Mouse (Mus musculus) lung, postnatal 25 days (tissue): ENCODE measurements around the gene Rrm1.
A peak's percentile ranks its signal among the peaks of the same experiment; 100 is the strongest.
"Not testable (repeated sequence)": the region's sequence is repeated elsewhere in the genome, so short reads cannot be mapped to it uniquely, and the experiment has no call there.

ENCODE experiments used
- DNase-seq: peaks from one replicate; pipeline ENCODE4 v3.0.0; 2022; ENCODE audit warnings: low spot score

The Rrm1 gene

DNA sequence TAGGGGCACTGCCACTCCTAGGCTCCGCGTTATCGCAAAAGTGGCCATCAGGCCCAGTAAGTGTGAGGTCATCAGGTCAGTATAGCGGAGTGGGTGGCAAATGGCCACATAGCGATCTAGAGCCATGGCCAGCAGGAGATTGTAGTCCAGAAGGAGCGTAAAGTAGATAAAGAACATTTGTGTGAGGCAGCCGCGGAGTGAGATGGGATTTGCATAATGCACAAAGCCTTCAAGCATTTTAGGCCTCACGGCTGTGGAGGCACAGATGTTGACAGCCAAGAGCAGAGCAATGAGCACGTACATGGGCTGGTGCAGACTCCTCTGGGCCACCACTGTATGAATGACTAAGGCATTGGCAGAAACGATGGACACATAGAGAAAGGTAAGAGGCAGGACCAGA lies 35.9 kb downstream of the Rrm1 start:
- no peak for DNase-seq

DNA sequence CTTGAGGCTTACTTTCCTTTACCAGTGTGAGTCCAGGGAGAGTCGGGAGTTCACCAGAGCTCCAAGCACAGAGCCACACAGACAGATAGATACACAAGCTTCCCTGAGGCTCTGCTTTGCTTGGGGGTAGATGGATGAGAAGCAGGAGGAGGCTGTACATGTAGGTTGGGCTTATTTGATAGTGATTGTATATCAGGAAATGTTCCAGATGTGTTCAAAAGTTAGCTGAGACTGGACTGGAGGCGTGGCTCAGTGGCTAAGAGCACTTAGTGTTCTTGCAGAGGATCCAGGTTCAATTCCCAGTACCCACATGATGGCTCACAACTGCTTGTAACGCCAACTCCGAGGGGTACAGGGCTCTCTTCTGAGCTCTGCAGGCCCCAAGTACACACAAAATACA lies 36.9 kb downstream of the Rrm1 start:
- DNase-seq = no peak

DNA sequence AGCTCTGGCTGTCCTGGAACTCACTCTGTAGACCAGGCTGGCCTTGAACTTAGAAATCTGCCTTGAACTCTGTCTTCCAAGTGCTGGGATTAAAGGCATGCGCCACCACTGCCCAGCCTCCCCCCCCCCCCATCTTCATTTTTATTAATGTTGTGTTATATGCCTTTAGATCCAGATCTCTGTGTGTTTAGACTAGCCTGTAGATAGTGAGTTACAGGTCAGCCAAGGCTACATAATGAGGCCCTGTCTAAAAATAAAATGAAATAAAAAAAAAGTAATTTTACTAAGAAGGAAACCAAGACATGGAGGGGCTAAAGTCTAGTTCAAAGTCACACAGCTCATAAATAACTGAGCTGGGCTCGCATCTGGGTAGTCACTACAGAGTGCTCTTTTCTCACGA lies 37.4 kb downstream of the Rrm1 start:
- no peak for DNase-seq

DNA sequence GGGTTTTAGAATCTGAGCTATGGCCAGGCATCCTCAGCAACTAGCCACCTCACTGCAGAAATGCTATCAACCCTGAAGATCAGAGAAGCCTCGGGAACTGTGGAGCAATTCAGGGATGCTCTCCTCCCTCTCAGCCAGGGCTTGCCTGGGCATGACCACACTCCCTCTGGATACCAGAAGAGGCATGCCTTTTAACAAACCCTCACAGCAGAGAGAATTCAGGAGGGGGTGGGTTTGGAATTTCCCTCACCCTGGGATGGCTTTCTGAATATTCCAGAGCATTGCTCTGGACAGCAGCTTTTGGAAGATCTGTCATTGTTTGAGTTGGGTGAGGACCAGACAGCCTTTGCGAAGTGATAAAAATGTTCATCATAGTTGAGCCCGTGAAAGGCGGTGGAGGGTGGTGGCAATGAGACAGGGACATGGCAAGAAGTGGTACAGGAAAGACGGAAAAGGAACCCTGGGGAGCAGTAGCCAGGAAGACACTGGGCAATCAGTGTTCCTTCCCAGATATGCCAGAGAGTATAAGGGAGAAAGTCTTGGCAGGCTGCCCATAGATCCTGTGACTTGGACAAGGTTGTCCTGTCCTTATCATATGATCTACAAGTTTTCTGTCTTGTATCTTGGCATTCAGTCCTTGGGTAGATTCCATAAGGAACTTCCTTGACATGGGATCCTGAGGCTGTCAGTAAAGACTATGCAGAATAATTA lies 38.0 kb downstream of the Rrm1 start:
- DNase-seq = peak; percentile 62

DNA sequence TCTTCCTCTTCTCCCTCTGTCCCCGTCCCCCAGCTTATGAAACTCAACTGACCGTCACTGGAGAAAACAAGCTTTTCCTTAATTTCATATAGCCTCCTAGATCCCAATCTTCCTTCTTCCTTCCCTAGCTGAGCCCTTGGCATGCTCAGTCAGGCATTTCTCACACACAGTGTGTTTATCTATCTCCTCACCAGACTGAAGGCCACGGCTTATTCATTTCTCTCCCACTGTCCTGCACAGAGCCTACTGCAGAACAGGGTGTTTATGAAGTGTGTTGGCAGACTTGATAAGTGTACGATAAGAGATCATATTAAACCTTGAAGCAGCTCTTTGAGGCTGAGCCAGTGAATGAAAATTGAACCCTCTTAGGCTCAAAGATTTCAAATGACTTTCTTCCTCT lies 39.3 kb downstream of the Rrm1 start:
- DNase-seq = no peak

DNA sequence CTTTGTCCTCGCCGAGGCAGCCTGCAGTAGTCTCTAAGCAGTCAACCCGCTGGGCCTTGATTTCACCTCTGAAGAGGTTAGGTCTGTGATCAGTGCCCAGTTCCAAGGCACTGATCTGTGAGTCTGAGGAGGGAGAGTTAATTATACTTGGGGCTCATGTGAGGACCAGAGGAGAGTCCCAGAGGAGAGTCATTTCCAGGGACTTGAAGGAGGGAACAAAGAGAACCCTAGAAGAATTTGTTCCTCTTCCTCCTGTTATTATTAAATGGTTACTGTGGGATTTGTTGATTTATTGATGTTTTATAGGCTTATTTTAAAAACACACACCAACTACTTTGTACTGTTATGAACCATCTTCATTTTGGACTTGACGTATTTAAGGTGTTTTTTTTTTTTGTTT lies 40.1 kb downstream of the Rrm1 start, which contains the start of gene Olfr543:
Gene Olfr543, minus strand, starts transcription at position 101 of the 400 bp plus-strand sequence.
- DNase-seq = no peak

DNA sequence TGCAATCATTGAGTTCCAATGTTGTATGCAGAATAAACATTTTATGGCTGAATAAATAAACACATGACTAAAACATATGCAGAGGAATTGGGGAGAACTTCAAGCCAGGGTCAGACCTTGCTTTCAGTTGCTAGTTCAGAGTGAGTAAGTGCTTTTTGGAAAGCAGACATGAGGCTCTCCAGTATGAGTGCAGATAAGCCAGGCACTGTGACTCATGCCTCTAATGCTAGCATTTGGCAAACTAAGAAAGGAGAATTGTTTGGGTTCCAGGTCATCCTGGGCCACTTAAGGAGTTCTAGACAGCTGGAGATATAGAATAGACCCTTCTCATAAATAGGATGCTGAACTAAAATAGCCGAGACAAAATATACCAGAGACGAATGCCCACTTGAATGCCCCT lies 42.2 kb downstream of the Rrm1 start:
- no peak for DNase-seq

DNA sequence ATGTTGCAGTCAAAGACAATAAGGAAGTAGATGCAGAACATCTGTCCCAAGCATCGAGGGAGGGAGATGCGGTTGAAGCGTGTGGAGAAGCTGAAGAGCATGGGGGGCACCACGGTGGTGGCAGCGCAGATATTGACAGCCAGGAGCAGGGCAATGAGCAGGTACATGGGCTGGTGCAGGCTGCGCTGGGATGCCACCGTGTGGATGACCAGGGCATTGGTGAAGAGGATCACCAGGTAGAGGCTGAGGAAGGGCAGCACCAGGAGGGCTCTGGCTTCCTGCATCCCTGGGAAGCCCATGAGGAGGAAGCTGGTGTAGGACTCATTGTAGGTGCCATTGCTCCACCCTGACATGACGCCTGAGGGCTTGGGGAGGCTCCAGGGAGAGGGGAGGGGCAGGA lies 43.3 kb downstream of the Rrm1 start:
- not testable (repeated sequence) for DNase-seq

DNA sequence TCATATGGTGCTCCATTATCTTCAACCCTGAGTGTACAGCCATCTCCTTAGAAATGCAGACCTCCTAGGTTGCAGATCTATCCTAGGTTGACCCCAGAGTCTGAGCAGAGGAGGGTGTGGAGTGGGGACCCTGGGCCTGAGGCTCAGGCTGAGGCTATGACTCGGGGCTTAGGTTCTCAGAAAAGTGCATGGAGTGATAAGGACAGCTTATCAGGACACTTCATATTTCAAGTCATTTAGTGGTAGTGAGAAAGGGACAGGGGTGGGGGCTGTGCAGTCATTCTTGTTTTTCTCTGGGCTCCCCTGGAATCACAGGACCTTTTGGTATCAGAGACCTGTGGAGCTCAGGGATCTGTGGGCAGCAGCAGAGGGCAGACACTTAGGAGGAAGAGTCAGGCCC lies 44.6 kb downstream of the Rrm1 start:
- no peak for DNase-seq

DNA sequence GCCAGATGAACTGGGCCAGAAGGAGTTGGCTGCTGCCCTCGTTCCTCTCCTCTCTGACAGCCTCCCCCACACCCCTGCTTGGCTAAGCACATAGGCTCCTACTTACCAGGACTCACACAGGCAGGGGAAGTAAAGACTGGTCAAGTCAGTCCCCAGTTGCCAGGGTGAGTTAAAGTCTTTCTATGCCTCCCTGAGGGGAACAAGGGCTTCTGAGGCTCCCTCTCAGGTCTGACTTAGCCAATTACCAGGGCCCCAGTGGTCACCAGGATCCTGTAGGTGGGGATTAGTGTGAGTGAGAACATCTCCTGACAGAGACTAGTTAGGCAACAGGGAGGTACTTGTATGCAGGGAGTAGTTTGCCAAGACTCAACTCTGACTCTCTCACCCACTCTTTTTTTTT lies 46.7 kb downstream of the Rrm1 start, which contains the start of gene Olfr544:
Gene Olfr544, minus strand, starts transcription at position 153 of the 400 bp plus-strand sequence.
- no peak for DNase-seq

DNA sequence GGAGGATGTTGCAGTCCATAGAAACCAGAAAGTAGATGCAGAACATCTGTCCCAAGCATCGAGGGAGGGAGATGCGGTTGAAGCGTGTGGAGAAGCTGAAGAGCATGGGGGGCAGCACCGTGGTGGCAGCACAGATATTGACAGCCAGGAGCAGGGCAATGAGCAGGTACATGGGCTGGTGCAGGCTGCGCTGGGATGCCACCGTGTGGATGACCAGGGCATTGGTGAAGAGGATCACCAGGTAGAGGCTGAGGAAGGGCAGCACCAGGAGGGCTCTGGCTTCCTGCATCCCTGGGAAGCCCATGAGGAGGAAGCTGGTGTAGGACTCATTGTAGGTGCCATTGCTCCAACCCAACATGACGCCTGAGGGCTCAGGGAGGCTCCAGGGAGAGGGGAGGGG lies 52.9 kb downstream of the Rrm1 start:
- not testable (repeated sequence) for DNase-seq

DNA sequence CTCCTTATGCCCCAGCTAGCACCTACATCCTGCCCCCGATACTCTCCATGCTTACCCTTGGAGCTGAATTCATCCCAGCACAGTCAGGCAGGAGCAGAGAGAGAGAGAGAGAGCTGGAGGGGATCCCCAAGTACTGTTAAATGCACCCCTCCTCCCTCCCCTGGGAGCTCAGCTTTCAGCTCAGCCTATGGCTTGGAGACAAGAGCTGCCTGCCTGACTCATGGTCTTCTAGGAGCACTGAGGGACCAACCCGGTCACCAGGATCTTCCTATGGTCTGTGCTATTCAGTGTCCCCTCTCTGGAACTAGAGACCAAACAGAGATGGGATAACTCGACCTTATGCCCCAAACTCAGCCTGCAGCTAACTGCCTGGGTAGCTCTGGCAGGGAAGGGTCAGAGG lies 58.0 kb downstream of the Rrm1 start, which contains the start of gene Olfr545:
Gene Olfr545, minus strand, starts transcription at position 101 of the 400 bp plus-strand sequence.
- DNase-seq = no peak

DNA sequence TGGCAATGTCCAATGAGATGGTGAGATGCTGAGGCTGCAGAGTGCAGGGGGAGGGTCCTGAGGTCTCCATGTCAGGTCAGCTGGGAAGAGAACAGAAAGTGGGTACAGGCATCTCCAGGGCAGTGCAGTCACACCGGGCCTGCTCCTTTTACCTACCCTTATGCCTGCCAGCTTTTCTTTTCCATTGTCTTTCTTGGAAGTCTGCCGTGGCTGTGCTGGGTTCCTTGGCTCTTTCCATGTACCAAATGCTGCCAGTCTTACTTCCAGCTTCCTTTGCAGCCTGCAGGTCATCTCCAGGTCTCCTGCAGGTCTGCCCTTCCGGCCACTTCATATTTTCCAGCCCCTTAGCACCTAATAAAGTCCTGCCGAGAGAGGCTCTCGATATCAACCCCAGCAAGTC lies 60.5 kb downstream of the Rrm1 start:
- no peak for DNase-seq

DNA sequence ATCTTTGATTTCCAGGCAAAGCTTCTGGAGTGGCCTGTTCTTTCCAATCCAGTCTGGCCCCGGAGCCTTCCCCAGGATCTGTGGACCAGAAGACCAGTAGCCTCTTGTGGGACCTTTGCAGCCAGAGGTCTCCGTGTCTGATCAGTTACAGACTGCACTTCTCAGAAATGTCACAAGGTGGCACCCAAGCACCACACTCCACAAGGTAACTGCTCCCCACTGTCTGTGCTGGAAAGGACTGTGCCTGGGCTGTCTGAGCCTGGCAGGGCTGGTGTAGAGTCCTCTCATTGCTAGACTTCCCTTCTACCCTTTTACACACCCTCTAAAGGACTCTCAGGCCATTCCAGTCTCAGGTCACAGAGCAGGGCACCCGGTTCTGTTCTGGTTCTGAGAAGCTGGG lies 65.4 kb downstream of the Rrm1 start:
- DNase-seq = peak; percentile 61

DNA sequence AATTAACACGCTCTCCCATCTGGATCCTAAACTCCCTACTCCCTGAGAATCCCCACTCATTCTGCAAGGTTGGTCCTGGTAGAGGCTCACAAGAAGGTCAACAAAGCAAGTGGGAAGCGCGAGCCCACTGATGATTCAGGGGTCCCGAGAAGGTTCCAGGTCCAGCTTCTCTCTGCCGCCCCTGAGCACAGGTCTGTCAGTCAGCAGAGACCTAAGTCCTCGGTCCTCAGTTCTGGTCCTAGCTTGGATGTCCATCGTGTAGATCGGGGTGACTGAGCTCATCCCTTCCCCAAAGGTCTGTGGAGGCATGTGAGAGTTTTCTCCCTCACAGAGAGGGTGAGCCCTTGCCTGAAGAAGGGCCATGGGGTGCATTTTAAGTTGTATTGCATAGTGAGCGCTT lies 66.6 kb downstream of the Rrm1 start:
- DNase-seq = no peak

DNA sequence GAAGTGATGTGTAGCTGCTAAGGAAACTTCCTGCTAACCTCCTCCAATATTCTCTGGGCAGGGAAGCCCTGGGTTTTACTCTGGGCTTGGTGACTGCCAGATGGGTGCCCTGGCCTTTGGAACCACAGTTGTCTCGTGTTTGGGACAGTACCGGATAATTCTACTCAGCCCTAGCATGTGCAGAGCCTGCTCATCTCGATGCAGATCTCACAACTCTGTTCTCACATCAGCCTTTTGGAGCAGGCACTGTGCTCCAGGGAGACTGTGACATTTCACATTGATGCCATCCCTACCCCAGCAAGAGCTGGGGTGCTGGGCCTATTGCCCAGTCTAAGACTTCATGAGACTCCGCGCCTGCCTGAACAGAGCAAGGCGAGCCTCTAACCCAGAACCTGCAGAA lies 67.2 kb downstream of the Rrm1 start:
- no peak for DNase-seq

DNA sequence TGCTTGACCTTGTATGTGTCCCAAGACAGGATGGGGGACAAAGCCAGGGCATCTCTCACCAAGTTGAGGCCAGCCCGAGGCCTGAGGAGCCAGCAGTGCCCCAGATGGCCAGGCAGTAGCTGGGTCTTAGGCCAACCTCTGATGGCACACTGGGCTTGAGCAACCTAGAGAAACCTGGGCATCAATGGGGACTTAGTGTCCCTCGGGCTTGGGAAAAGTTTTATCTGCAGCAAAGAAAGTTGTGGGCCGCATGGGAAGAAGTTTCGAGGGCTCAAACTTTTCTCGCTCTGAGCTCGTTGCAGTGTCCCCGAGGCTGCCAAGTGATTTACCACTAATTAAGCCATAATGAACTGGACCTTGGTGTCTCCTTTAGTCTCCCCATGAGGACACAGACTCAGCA lies 68.2 kb downstream of the Rrm1 start:
- DNase-seq = no peak

DNA sequence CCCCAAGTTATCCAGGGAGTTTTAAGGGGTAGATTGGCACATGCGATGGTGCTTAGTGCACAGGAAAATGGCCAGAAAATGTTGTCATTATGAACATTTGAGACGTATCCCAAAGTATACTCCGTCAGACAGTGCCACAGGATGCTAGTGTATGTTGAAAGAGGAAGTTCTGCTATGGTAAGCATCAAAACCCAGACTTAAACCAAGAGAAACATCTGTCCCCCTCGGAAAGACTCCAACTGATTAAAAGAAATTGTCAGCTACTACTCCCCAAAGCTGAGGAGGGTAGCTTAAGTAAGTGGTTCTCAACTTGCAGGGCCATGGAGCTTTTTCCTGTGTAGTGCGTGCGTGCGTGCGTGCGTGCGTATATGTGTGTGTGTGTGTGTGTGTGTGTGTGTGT lies 70.4 kb downstream of the Rrm1 start:
- no peak for DNase-seq

DNA sequence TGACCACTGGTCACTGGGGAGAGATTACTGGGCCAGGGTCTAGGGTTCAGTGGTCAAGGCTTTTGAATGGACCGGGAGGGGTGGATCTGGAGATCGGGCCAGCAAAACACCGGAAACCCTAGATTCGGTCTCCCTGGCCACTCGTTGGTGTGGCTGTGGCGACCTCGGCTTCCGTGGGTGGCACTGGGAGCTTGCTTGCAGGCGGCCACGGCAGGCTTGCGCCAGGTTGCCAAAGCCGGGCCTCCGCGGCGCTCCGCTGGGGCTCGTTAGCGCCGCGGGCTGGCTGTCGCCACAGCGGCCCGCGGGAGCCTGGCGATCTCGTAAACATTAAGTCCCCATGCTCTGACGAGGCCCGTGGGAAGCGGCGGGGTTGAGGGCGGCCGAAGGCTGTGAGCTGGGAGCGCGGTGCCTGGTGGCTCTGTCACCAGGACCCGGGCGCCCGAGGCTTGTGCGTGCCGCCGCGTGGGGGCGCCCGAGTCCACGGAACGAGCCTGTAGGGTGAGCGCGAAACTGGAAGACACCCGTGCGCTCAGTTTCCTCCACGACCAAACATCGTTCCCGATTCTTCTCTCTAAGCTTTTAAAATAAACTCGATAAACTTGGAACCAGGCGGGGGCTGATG lies 71.4 kb downstream of the Rrm1 start:
- peak; percentile 81 for DNase-seq

DNA sequence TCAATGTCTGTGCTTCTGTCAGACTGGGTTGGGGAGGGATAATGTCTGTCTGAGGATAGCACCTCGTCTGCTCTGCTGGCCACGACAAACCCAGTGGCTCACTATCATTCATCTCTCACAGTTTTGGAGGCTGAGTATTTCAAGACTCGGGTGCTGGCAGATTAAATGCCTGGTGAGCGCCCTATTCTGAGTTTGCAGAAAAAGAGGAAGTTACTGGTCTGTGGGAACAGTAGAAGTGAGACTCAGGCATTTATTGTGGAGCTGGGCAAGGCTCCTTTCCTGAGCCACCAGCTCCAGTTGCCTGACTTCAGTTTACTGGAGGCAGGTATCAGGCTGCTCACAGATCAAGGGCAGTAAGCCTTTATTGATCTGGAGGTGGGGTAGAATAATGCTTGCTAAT lies 72.6 kb downstream of the Rrm1 start:
- DNase-seq = no peak

DNA sequence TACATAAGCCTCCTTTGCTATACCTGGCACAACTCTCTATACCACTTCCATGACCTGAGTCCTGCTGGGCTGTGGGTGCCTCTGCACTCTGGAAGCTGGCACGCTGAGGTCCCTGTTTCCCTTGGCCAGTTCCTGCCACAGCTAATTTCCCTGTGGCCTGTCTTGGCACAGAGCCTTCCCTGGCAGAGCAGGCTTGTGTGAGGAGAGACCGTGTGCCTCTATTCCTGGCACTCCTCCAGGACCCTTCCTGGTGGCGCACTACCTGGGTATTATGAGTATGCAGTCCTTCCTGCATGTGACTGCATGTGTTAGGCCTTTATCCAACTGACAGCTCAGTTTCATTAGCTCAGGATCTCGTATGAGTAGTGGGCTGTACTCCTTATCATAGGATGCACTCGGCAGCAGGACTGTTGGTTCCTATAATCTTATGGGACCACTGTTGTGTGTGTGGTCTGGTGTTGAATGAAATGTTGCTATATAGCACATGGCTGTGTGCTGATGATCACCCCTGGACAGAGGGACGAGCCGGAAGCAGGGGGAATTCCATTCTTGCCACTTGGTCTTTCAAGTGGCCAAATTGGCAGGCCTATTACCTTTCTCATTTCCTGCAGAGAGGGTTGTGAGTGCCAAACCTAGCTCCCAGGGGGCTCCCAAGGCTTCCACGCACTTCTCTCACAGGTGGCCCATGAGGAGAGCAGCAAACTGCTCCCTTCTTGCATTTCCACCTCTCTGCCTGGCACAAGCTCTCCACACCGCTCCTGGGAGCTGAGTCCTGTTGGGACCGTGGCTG lies 75.0 kb downstream of the Rrm1 start:
- DNase-seq = peak; percentile 2

DNA sequence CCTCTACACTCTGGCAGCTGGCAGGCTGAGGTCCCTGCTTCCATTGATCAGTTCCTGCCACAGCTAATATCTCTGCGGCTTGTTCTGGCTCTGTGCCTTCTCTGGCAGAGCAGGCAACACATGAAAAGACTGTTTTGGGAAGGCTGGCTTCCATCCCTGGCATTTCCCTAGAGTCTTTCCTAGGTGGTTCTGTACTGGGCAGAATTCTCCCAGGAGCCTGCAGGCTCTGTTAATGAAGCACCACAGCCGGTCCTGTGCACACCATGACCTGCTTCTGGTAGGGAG lies 75.5 kb downstream of the Rrm1 start:
- no peak for DNase-seq
